Mouse (Mus musculus) layer of hippocampus, postnatal 36 days (tissue): ENCODE data around the gene Jdp2. TPM values are rescaled to one million over a fixed set of nuclear protein-coding genes. Genes with fewer than 3 reads are reported as not detected.
A peak's percentile ranks its signal among the peaks of the same experiment; 100 is the strongest.
"Not testable (repeated sequence)": the region's sequence is repeated elsewhere in the genome, so short reads cannot be mapped to it uniquely, and the experiment has no call there.

Source experiments
- DNase-seq, 2 experiments: peaks; one replicate each; pipeline ENCODE4 v3.0.0; 2022
- total RNA-seq, 2 experiments: library from RNA; stranded (reverse); gene quantifications; 2 replicates each; pipeline ENCODE4 v1.2.3; 2021

The Jdp2 gene
- total RNA-seq, 2 experiments from 2014 or later: 43.8 to 45.1 TPM

- DNase-seq: peak; percentile 55 to 57
Observed at GRCm38 (mm10) chr12:85639326-85640008, 40.6 kb downstream of the Jdp2 start.

GRCm38 (mm10) chr12:85640852-85641563 is 42.2 kb downstream of the Jdp2 start:
- DNase-seq: no peak

GRCm38 (mm10) chr12:85641564-85641931 is 42.7 kb downstream of the Jdp2 start:
- no peak for DNase-seq

- no peak for DNase-seq
Observed at GRCm38 (mm10) chr12:85643735-85644134, 44.9 kb downstream of the Jdp2 start.

- no peak for DNase-seq
Observed at GRCm38 (mm10) chr12:85645664-85646063, 46.8 kb downstream of the Jdp2 start.

- DNase-seq: no peak
Observed at GRCm38 (mm10) chr12:85647346-85647745, 48.5 kb downstream of the Jdp2 start.

GRCm38 (mm10) chr12:85647955-85648354 is 49.1 kb downstream of the Jdp2 start:
- no peak for DNase-seq

- no peak for DNase-seq
Observed at GRCm38 (mm10) chr12:85659319-85659718, 60.5 kb downstream of the Jdp2 start.

- DNase-seq: no peak
Observed at GRCm38 (mm10) chr12:85660855-85661254, 62.0 kb downstream of the Jdp2 start.

GRCm38 (mm10) chr12:85662232-85662631 is 63.4 kb downstream of the Jdp2 start:
- DNase-seq: not testable (repeated sequence)

- DNase-seq: peak; percentile 63 to 78
Observed at GRCm38 (mm10) chr12:85662896-85663295, 64.1 kb downstream of the Jdp2 start.

GRCm38 (mm10) chr12:85666112-85666511 is 67.3 kb downstream of the Jdp2 start:
- no peak for DNase-seq

GRCm38 (mm10) chr12:85667071-85667470 is 68.2 kb downstream of the Jdp2 start:
- DNase-seq: no peak

GRCm38 (mm10) chr12:85668696-85669095 is 69.9 kb downstream of the Jdp2 start:
- no peak for DNase-seq

- no peak for DNase-seq
Observed at GRCm38 (mm10) chr12:85670080-85670479, 71.3 kb downstream of the Jdp2 start.

GRCm38 (mm10) chr12:85673914-85674313 is 75.1 kb downstream of the Jdp2 start:
- no peak for DNase-seq

GRCm38 (mm10) chr12:85679117-85679516 is 80.3 kb downstream of the Jdp2 start:
- DNase-seq: no peak

GRCm38 (mm10) chr12:85679808-85680207 is 81.0 kb downstream of the Jdp2 start:
- no peak for DNase-seq

- no peak for DNase-seq
Observed at GRCm38 (mm10) chr12:85682328-85682727, 83.5 kb downstream of the Jdp2 start.

- no peak for DNase-seq
Observed at GRCm38 (mm10) chr12:85684411-85685275, 85.8 kb downstream of the Jdp2 start.

- DNase-seq: no peak
Observed at GRCm38 (mm10) chr12:85686466-85687216, 87.8 kb downstream of the Jdp2 start, which contains the start of gene Batf. Gene Batf, plus strand, starts transcription at chr12:85686669.

- no peak for DNase-seq
Observed at GRCm38 (mm10) chr12:85687217-85687533, 88.3 kb downstream of the Jdp2 start.
